Mouse (Mus musculus) yolk sac, embryonic 10.5 days (tissue): ENCODE data around the gene Psmd9.

ENCODE experiments used
- DNase-seq: peaks from one replicate; pipeline ENCODE4 v3.0.0-alpha.2; 2017; ENCODE audit warnings: low spot score

Psmd9 gene

DNA sequence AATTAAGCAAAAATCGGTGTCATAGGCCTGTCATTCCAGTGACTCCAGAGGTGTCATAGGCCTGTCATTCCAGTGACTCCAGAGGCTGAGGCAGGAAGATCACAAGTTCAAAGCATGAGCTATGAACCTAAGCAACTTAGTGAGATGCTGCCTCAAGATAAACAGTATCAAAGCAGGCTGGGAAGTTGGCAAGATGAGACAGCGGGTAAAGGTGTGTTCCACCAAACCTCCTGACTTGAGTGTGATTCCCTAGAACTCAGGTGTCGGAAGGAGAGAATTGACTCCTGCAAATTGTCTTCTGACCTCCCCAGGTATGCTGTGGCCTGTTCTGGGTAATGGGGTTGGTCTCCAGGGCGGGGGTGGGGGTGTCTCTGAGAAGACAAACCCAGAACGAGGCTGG, at the start of gene Psmd9:
Gene Psmd9 (plus strand): TSS at position 130 of the 400 bp plus-strand sequence.
- no peak for DNase-seq

DNA sequence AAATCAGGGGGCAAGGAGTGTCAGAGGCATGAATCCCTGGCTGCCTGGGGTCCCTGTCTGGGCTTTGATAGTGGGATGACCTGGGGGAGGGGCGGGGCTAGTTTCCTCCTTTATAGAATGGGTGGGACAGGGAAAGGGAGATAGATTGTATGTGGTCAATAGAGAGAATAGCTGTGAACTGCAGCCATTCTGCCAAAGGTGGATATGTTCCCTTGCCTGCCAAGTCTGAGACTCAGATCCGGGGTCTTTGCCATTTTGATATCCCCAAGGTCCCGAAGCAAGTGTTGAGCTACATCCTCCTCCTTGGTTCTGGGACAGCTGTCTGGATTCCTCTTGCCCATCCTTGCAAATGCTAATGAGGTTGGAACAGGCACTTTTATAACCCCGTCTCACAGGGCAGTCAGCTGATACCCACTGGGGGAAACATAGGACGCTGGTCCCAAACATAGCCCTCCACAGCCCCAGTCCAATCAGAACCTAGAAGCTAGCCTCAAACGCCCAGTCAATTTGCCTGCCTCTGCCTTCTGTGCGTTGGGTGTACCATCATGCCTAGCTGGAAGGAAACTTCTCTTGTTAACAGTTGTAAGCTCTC, 48.5 kb upstream of the Psmd9 start:
- DNase-seq = no peak

DNA sequence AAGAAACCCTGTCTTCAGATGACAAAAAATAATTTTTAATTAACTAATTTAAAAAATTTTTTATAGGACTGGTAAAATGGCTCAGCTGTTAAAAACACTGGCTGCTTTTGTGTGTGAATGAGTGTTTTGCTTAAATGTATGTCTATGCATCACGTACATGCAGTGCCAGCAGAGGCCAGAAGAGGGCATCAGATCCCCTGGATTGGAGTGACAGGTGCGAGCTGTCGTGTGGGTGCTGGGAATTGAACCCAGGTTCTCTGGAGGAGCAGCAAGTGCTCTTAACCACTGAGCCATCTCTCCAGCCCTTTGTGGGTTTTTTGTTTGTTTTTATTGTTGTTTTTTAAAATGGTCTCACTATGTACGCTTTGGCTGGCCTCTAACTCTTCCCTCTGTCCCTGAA, 47.0 kb upstream of the Psmd9 start:
- no peak for DNase-seq

DNA sequence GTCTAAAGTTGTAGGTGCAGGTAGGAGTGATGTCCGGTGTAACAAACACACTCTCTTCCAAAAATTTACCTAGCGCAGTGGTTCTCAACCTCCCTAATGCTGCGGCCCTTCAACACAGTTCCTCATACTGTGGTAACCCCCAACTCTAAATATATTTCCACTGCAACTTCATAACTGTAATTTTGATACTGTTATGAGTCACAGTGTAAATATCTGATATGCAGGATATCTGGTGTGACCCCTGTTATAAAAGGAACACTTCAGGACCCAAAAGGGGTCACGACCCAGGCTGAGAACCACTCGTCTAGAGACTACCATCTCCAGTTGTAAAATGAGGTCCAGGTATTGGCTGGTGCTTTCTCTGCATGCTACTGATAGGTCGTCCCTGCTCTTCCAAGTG, 44.1 kb upstream of the Psmd9 start:
- no peak for DNase-seq

DNA sequence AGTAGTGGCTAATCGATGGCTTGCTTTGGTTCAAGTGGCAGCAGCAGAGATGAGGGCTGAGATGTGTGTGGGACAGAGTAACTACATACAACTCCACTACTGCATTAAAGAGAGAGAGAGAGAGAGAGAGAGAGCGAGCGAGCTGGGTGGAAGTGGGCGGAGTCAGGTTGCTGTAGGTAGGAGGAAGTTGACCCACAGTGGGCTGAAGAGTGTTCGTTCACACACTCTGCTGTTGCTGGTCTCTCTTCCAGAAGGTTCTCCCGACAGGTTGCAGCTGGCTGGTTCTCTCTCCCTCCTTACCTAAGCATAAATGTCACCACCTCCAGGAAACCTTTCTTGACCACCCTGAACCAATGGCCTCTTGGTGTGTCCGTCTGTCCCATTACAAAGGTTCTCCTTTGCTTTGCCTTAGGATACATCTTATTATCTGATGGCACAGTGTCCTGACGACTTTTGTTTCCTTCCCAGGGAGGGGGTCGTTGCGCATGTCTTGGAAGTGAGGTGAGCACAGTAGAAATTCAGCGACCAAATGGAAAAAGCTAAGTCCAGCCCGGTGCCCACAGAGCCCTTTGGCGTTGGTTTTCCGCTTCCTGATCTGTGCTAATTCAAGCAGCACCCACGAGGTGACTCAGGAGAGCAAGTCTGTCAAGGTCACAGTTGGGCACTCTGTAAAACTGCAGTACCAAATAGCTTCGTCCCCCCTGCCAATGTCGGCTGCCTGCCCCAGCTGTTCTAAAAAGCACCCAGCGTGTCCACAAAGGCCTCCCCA, 43.4 kb upstream of the Psmd9 start:
- no peak for DNase-seq

DNA sequence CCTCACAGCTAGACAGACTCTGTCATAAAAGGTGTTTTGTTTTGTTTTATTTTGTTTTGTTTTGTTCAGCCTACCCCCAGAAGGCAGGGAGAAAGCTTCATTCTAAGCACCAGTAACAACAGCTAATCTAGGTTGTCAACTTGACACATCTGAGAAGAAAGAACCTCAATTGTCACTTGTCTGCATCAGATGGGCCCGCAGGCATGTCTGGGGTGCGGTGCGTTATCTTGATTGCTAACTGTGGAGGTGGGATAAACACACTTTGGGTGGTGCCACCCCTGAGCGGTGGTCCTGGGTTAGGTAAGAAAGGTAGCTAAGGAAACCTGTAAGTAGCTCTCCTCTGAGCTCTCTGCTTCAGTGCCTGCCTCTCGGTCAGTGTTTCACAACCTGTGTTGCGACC, 42.2 kb upstream of the Psmd9 start:
- no peak for DNase-seq

DNA sequence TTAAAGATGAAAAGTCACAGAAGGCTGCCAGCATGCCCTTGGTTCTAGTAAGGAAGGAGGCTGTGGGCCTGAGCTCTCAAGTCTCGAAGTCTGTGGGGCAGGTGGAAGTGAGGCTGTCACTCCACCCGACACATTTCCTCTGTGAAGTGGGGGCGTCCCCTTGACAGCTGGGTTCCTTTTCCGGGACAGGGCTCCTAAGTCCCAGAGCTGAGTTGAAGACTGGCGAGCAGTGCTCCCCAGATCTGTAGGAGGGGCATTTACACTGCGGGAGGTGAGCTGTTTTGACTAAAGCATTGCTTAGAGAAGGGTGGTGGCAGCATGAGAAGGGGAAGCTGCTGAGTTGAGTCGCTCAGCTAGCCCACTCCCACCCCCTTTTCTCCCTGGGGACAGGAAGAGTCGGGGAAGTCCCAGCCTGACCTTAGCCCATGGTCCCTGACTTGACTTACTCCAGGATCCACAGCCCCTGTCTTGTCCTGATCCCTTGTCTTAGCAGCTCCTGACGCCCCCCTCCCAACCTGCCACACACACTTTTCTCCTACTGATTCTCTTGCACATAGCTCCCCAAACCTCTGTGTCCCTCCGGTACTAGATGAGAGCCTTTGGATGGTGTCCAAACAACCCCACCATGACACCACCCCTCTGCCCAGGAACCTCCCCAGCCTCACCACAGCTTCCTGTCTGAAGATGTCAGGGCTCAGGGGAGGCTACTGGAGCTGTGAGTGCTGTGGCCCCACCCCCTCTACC, 40.6 kb upstream of the Psmd9 start:
- no peak for DNase-seq

DNA sequence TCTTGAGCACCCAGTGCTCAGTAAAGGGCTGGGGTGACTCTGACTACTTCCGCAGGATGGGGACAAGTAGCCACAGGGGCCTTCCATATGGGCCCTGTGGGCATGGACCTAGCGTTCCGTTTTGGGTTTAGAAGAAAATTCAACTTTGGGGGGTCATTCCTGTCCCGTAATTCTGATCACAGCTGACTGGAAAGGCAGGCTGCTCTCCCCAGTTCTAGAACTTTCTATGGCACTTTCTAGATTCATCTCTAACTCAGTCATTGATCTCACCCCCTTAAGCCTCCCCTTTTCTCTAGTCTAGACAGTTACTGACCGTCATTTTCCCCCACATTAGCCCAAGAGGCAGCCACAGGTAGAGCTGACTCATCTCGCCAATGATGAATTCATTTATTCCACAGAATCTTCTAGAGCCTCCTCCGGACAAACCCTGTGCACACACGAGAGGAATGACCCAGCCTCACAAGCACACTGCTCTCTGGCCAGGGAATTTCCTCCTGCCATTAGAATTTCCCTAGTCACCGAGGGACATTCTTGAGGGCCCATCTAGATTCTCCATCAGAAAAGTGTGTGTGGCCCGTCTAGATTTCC, 39.9 kb upstream of the Psmd9 start:
- no peak for DNase-seq

DNA sequence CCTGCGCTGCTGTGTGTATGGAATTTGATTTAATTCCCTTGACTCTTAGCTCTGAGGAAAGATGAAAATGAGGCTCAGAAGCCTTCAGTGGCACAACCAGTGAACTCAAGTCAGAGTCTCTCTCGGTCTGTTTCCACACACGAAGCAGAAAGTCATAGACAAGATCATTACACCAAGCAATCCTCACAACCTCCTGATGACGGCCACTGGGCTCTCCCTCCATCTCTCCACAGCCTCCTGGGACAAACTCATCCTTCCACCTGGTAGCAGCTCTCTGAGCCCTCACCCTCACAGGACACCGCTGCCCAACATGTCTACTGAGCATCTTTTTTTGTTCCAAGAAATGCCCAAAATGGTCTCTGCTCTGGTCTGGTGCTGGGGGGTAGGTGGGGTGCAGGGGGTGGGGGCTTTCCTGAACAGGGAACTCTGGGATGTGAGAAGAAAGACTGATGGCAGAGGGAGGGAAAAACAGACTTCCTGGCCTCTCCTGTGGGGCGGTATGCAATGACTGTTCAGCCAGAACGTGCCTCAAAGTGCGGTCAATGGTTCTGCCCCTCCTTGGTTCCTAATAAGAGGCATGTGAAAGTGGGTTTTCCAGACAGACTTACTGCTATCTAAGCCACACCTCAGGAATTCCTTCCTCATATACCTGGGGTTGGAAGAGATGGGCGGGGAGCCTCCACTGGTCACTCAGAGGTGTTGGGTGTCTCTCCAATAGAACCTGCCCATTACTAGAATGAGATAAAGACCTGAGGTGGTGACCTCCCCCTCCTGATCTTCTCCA, 39.0 kb upstream of the Psmd9 start:
- DNase-seq = no peak

DNA sequence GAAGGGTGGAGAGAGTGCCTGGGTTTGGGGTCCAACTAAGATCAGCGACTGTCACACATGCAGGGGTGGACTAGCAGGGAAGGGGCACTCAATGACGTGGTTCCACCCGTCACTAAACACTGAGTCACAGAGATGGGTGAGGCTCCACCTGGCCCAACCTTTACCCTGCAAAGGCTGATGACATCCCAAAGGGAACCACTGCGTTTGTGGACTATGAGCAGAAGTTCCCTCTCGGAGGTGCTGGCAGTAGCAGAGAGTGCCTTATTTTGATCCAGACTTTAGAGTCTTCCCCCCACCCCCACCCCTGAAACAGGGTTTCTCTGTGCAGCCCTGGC, 38.4 kb upstream of the Psmd9 start:
- no peak for DNase-seq

DNA sequence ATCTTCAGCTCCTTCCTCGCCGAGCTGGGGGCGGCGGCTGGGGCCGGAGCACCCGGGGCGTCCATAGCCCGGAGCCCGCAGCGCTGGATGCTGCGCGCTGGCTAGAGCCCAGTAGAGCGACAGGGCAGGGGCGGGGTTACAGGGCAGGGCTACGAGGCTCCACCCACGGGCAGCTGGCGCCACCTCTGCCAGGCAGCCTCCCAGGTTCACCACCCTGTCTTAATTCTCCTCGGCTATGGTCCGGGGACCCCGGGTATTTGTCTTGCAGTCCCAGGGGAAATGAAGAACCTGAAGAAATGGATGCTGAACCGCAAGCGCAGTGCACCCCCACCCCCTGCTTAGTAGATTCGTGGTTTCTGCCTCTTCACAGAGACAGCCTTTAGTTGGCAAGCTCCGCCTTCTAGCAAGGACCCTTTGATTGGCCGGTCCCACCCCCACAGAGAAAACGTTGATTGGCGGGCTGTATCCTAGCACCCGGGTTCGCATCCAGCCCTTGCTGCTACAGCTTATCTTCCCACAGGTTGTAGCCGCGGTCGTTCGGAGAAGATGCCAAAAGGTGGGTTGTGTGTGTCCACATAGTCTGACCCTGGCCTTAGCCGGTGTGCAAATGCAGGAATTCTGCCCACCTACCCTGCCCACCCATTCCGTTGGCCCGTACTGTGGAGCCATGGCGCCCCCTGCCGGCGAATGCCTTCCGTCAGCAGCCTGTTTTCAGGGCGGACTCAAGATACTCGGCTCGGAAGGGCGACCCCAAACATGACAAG, 36.7 kb upstream of the Psmd9 start, which contains the start of gene Rhof:
Gene Rhof (minus strand): TSS at position 385 of the 764 bp plus-strand sequence.
- peak; percentile 79 for DNase-seq

DNA sequence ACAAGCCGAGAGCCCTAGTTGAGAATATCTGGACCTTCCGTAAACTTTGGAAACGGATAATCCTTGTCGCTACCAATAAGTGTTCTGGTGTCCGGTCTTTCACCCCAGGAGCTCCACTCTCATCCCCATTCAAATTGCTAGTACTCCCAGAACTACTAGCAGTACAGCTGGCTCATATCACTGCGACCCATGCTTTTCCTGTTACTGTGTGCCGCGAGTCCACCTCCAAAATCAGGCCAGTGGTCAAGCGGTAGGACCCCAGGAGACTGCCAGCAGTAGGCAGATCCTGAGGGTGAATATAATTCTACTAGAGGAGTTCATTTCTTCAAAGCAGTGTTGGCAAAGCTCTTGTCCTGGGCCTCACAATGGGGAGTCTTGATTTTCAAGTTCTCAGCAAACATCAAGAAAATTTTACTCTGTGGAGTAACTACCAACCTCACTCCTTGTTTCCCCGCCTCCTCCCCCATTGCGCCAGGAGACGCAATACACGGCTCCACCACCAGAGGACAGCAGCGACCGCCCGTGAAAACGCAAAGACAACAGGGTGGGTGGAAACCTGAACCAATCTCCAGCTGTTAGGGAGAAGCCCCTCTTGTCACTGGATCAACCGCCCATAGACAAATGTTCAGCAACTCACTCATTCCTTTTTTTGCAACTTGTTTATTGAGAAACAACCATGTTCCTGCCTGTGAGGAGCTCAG, 36.0 kb upstream of the Psmd9 start:
- DNase-seq = peak; percentile 84

DNA sequence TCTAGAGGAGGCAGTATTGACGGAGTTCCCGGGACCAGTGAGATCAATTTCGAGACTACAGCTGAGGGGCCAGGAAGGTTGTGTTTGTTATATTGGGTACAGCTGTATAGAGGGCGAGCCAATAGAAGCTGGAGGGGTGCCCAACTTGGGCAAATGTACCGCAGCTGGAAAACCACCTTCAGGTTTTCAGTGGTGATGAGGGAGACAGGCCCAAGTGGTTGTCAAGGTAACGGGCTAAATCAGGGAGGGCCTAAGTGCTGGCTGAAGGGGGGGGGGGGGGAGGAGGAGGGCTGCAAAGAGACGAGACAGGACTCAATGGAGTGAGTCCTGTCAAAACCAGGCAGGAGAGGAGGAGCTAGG, 35.4 kb upstream of the Psmd9 start:
- no peak for DNase-seq

DNA sequence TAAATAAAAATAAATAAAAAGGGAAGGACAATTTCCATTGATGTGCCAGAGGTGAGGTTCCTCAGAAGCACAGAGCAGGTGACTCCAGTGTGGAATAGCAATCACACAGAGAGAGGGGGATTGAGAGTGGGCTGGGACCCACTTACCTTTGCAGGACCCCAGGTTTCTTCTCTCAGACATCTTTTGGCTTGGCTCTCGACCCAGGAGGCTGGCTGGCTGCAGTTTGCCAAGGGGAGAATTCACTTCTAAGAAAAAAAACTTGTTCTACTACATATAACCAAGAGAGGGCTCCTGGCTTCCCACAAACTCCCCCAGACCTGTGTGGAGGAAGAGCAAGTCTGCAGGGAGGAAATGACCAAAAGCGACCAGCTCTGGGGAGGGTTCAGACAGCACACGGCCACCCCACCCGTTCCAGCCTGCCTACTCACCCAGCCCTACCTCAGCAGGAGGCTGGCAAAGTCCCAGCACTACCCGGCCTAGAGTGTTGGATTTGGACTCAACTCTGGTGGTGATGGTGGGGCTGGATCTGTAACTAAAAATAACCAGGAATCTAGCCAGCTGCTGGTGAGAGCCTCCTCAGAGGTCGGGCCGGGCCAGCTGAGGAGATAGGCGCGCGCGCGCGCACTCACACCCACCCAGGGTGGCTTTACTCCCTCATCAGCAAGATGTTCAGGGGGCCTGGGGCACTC, 34.9 kb upstream of the Psmd9 start:
- DNase-seq = peak; percentile 59

DNA sequence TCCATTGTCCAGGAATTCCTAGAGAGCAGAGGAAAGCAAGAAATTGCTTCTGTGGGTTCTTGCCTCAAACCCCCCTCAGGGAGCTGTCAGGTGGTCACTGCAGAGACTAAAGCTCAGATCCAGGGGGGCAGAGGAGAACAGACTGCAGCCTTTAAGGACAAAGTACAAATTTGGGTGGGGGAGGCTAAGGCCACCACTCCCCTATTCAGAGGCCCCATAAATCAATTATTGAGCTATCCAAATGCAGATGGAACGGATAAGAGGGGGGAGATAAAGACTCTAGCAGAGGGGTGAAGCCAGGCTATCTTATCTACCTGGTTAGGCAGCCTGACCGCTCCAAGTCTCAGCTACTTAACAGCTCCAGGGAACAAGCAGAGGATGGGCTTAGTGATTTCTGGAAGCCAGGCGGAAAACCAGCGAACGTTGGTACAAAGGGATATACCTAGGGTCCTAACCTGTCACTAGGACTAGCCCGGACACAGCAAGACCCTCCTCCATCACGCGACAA, 34.3 kb upstream of the Psmd9 start:
- DNase-seq = no peak

DNA sequence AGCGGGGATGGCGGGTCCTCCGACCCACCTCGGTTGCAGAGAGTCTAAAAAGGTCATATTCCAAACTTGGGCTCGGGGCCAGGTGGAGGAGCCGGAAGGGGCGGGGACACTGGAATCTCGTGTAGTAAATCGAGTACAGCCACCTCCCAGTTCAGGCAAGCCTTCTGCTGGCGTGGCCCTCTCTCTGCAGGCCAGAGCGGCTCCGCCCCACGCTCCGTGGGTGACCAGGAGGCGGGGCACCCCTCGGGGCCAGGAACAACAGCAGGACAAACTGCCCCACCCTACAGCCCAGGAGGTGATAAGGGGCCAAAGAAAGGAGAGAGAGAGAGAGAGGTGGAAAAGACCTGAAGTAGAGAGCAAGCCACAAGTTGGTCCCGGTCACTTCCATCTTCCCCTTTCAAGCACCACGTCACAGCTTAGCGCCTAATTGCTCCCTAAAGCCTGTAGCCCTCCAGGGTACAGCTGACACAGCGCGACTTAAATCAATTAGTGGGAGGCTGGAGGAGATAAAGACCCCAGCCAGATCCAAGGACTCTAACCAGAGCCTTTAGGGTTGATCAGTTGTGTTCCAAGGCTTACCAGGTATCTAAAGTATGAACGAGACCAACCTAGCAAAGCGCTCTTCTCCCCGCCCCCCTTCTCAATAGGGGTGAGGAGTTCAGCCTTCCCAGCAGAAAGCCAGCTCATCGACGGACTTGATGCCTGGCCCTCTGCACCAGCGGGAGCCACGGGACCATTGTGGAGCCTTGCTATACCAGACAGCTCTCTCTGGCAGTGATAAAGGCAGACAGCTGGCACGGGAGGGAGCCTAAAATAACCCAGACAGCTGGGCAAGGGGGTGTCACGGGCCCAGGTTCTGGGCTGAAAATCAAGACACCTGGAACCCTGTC, 33.5 kb upstream of the Psmd9 start:
- peak; percentile 96 for DNase-seq

DNA sequence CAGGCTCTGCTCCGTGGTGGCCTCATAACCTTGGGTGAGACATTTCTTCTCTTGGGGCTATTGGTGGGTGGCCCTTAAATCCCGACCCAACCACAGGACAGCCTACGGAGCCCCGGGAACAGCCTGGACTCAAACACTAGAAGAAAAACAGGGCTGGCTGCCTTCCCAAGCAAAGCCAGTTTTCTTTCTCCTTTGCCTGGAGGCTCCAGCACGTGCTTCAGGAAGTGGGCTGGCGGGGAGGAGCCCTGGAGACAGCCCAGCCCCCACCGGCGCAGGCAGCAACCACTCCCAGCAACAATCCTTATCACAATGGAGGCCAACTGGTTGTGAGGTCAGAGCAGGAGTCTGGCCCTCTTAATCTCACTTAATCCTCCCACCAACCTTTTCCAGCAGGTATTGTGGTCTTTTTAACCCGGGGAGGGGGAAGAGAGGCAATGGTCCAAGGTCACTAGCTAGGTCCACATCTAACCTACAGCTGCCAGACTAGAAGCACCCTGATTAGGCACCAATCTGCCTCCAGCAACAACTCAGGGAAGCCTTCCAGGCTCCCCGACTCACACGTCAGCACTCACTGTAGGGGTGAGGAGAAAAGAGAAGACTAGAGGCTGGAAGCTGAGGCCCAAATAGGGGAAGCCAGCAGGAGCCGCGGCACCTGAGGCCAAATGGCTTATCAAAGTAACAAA, 32.7 kb upstream of the Psmd9 start:
- peak; percentile 95 for DNase-seq
